Mouse (Mus musculus): Measurements from ENCODE around the gene Usp34.

DNA sequence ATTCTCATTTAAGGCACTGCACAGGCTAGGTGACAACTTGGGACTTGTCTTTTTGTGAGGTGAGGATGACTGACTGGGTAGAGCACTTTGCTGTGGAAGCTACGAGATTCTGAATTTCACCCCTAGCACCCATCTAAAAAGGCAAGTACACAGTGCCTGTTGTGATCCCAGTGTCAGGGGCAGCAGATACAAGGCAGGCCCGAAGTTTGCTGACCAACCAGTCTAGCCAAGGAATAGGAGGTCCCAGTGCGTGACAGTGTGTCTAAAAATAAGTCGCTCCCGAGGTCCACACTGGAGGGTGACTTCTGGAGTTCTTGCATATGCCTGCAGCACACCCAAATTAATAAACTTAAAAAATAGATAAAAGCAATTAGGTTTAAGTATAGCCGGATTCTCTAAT, 121.6 kb downstream of the Usp34 start:
- TF ChIP-seq GATA1 (IDR thresholded peaks at IDR 0.05; ENCODE audit: low read depth, low read length) (no peak), RCOR1 (IDR thresholded peaks at IDR 0.05; ENCODE audit: low read depth, low read length) (no peak), POLR2A (IDR thresholded peaks at IDR 0.05; ENCODE audit: control insufficient read depth in 1 of 2, insufficient read depth in 1 of 2, low read depth in 1 of 2, low read length in 2 of 2, poor library complexity in 1 of 2) (no peak), KAT2A (conservative IDR thresholded peaks at IDR 0.05; ENCODE audit: low read depth, low read length) (no peak), MAFK (IDR thresholded peaks at IDR 0.05; ENCODE audit: borderline replicate concordance, low read depth, low read length) (no peak), CHD1 (IDR thresholded peaks at IDR 0.05; ENCODE audit: low read depth, low read length) (no peak), RAD21 (IDR thresholded peaks at IDR 0.05; ENCODE audit: low read depth, low read length) (no peak), CTCF (IDR thresholded peaks at IDR 0.05 in 2 of 3, conservative IDR thresholded peaks at IDR 0.05 in 1 of 3; ENCODE audit: control insufficient read depth in 1 of 3, insufficient read depth in 1 of 3, low read depth in 2 of 3, low read length in 3 of 3, poor library complexity in 1 of 3, severe bottlenecking in 1 of 3) (no peak)

Measured in MEL (cell line).